9 mouse cellular contexts compared by ENCODE assay signal in genomic region chr15:36924171-36924570, GRCm38 (mm10).
DNase-seq lines count a peak whose midpoint lies in the region; ATAC-seq and TF ChIP-seq lines count a peak whose summit lies in the region.
"Had no signal": no experiment of that assay in that cellular context is flagged by ENCODE, and none has a peak within 500 bp of the region (broad histone marks: within the 10 kb centered on the region; RNA-seq: fewer than 3 reads in every experiment).

No protein-coding gene starts in this region.

- H3K36me3 ChIP-seq in heart, postnatal 0 days (replicated peaks; ENCODE audit: control insufficient read depth, insufficient read depth, low read length) = no peaks in the 10 kb centered on the region

- no peak for TF ChIP-seq EP300 in heart, postnatal 0 days (IDR thresholded peaks at IDR 0.05; ENCODE audit: low read depth)

- H3K9ac ChIP-seq in heart, postnatal 0 days (replicated peaks; ENCODE audit: low read depth, low read length) = no peak overlapping the region

- no peaks in the 10 kb centered on the region for H3K27me3 ChIP-seq in heart, postnatal 0 days (ENCODE audit: control insufficient read depth, insufficient read depth, low read length)

- H3K27ac ChIP-seq in heart, postnatal 0 days (ENCODE audit: low read depth) = peak overlapping the region; percentile 9

- TF ChIP-seq CTCF in heart, postnatal 0 days (IDR thresholded peaks at IDR 0.05; ENCODE audit: low read depth) = no peak

- WGBS in heart, postnatal 0 days = 15% methylated on average over 6 of the region's 6 CpGs

- peak; percentile 43; the same call in 1 of the 2 replicates for ATAC-seq in cerebellum, adult (ENCODE audit: insufficient number of reproducible peaks, low FRiP score, low TSS enrichment)
- peak; percentile 85 for ATAC-seq in heart, postnatal 0 days (ENCODE audit: insufficient read depth, low read depth)
- no peak for ATAC-seq in megakaryocyte-erythroid progenitor cell, adult 5-6 weeks (replicated peaks; ENCODE audit: low FRiP score, low TSS enrichment, poor library complexity, severe bottlenecking)

- no peak overlapping the region for H3K4me2 ChIP-seq in heart, postnatal 0 days (ENCODE audit: low read depth, low read length)

- peaks cover 7% of the 10 kb centered on the region; the same call in 1 of the 2 replicates for H3K4me1 ChIP-seq in heart, postnatal 0 days (ENCODE audit: control insufficient read depth, insufficient read depth)

- H3K4me3 ChIP-seq in heart, postnatal 0 days (ENCODE audit: low read depth, low read length) = no peak overlapping the region

- peak; percentile 32 for DNase-seq in gastrocnemius, postnatal 10 days
- DNase-seq in gastrocnemius, adult 18-20 months (ENCODE audit: low spot score) = no peak
- peak; percentile 76 for DNase-seq in heart, postnatal 0 days (ENCODE audit: low spot score)
- peak; percentile 56 to 75 for DNase-seq in lung, postnatal 4 days
- no peak for DNase-seq in spleen, postnatal 14 days (ENCODE audit: low spot score in 2 of 2)
- no peak for DNase-seq in spleen, postnatal 36 days (ENCODE audit: low spot score in 2 of 2)
- DNase-seq: B cell, adult 2 months had no signal

- no peaks in the 10 kb centered on the region for H3K9me3 ChIP-seq in heart, postnatal 0 days (replicated peaks; ENCODE audit: control insufficient read depth, low read length)

Comparison
In these comparisons a context has a peak if more than half of its experiments do, and no peak if none do; other contexts are left out.
1. DNase-seq: peak in gastrocnemius, postnatal 10 days (single experiment), heart, postnatal 0 days (single experiment) and lung, postnatal 4 days (2 of 2); none in gastrocnemius, adult 18-20 months (single experiment), spleen, postnatal 14 days (0 of 2) and spleen, postnatal 36 days (0 of 2).